Mouse (Mus musculus): Measurements from ENCODE around the gene Cadps2. TPM values are rescaled to one million over a fixed set of nuclear protein-coding genes. Genes with fewer than 3 reads are reported as not detected.

Gene Cadps2
- polyA plus RNA-seq, 1 experiment, result 9.1 TPM

GRCm38 (mm10) chr6:23723697-23724096 lies 115.5 kb downstream of the Cadps2 start:
- TF ChIP-seq POLR2A (IDR thresholded peaks at IDR 0.05; ENCODE audit: borderline replicate concordance, extremely low read depth, low read depth, low read length) (no peak), CTCF (IDR thresholded peaks at IDR 0.05; ENCODE audit: insufficient read depth, low read length) (no peak)
- Histone ChIP-seq H3K4me1 (ENCODE audit: control insufficient read depth, insufficient read depth, low read length) (no peaks in the 10 kb centered on the region), H3K4me3 (replicated peaks; ENCODE audit: extremely low read depth, low read depth, low read length) (no peak overlapping the region)
- DNase-seq, result no peak
- 76% methylated on average over 4 of the region's 4 CpGs for WGBS

- no peaks in the 10 kb centered on the region for H3K4me1 ChIP-seq (ENCODE audit: control insufficient read depth, insufficient read depth, low read length)
- DNase-seq, result no peak
- no peak overlapping the region for H3K4me3 ChIP-seq (replicated peaks; ENCODE audit: extremely low read depth, low read depth, low read length)
- WGBS, result 92% methylated on average over 2 of the region's 2 CpGs
- no peak for TF ChIP-seq POLR2A (IDR thresholded peaks at IDR 0.05; ENCODE audit: borderline replicate concordance, extremely low read depth, low read depth, low read length)
- no peak for TF ChIP-seq CTCF (IDR thresholded peaks at IDR 0.05; ENCODE audit: insufficient read depth, low read length)
These were observed 118.8 kb downstream of the Cadps2 start for GRCm38 (mm10) chr6:23720401-23720800.

- 69% methylated on average over 3 of the region's 3 CpGs for WGBS
- no peak overlapping the region for H3K4me3 ChIP-seq (replicated peaks; ENCODE audit: extremely low read depth, low read depth, low read length)
- H3K4me1 ChIP-seq (ENCODE audit: control insufficient read depth, insufficient read depth, low read length), result no peaks in the 10 kb centered on the region
- DNase-seq, result no peak
- TF ChIP-seq CTCF (IDR thresholded peaks at IDR 0.05; ENCODE audit: insufficient read depth, low read length), result no peak
- no peak for TF ChIP-seq POLR2A (IDR thresholded peaks at IDR 0.05; ENCODE audit: borderline replicate concordance, extremely low read depth, low read depth, low read length)
These were observed 131.7 kb downstream of the Cadps2 start for GRCm38 (mm10) chr6:23707506-23707905.

GRCm38 (mm10) chr6:23700879-23701278 lies 138.3 kb downstream of the Cadps2 start:
- WGBS, result 76% methylated on average over 3 of the region's 3 CpGs
- DNase-seq, result no peak
- H3K4me1 ChIP-seq (ENCODE audit: control insufficient read depth, insufficient read depth, low read length), result no peaks in the 10 kb centered on the region
- H3K4me3 ChIP-seq (replicated peaks; ENCODE audit: extremely low read depth, low read depth, low read length), result no peak overlapping the region
- TF ChIP-seq CTCF (IDR thresholded peaks at IDR 0.05; ENCODE audit: insufficient read depth, low read length) (no peak), POLR2A (IDR thresholded peaks at IDR 0.05; ENCODE audit: borderline replicate concordance, extremely low read depth, low read depth, low read length) (no peak)

GRCm38 (mm10) chr6:23678172-23678571 lies 161.0 kb downstream of the Cadps2 start:
- no peak for DNase-seq
- TF ChIP-seq CTCF (IDR thresholded peaks at IDR 0.05; ENCODE audit: insufficient read depth, low read length) (no peak), POLR2A (IDR thresholded peaks at IDR 0.05; ENCODE audit: borderline replicate concordance, extremely low read depth, low read depth, low read length) (no peak)
- no peak overlapping the region for H3K4me3 ChIP-seq (replicated peaks; ENCODE audit: extremely low read depth, low read depth, low read length)
- WGBS, result 52% methylated on average over 1 of the region's 1 CpGs
- no peaks in the 10 kb centered on the region for H3K4me1 ChIP-seq (ENCODE audit: control insufficient read depth, insufficient read depth, low read length)

- no peak for TF ChIP-seq CTCF (IDR thresholded peaks at IDR 0.05; ENCODE audit: insufficient read depth, low read length)
- no peak for TF ChIP-seq POLR2A (IDR thresholded peaks at IDR 0.05; ENCODE audit: borderline replicate concordance, extremely low read depth, low read depth, low read length)
- 82% methylated on average over 2 of the region's 2 CpGs for WGBS
- H3K4me3 ChIP-seq (replicated peaks; ENCODE audit: extremely low read depth, low read depth, low read length), result no peak within 1 kb of the TSS
- no peak for DNase-seq
- H3K4me1 ChIP-seq (ENCODE audit: control insufficient read depth, insufficient read depth, low read length), result no peaks in the 10 kb centered on the region
These were observed 184.2 kb downstream of the Cadps2 start, which contains the start of gene Rnf148 for GRCm38 (mm10) chr6:23655036-23655435. Rnf148 (minus strand) TSS chr6:23655136.

GRCm38 (mm10) chr6:23650205-23650604 lies 189.0 kb downstream of the Cadps2 start, which contains the start of gene Rnf133:
Rnf133 (minus strand) TSS chr6:23650305.
- 74% methylated on average over 2 of the region's 2 CpGs for whole genome bisulfite sequencing
- Histone ChIP-seq H3K4me1 (ENCODE audit: control insufficient read depth, insufficient read depth, low read length) (peaks cover 6% of the 10 kb centered on the region), H3K4me3 (replicated peaks; ENCODE audit: extremely low read depth, low read depth, low read length) (no peak within 1 kb of the TSS)
- no peak for TF ChIP-seq CTCF (IDR thresholded peaks at IDR 0.05; ENCODE audit: insufficient read depth, low read length)
- TF ChIP-seq POLR2A (IDR thresholded peaks at IDR 0.05; ENCODE audit: borderline replicate concordance, extremely low read depth, low read depth, low read length), result no peak
- DNase-seq, result no peak

- WGBS, result 30% methylated on average over 8 of the region's 8 CpGs
- Histone ChIP-seq H3K4me1 (ENCODE audit: control insufficient read depth, insufficient read depth, low read length) (peaks cover 6% of the 10 kb centered on the region), H3K4me3 (replicated peaks; ENCODE audit: extremely low read depth, low read depth, low read length) (no peak overlapping the region)
- TF ChIP-seq CTCF (IDR thresholded peaks at IDR 0.05; ENCODE audit: insufficient read depth, low read length), result no peak
- TF ChIP-seq POLR2A (IDR thresholded peaks at IDR 0.05; ENCODE audit: borderline replicate concordance, extremely low read depth, low read depth, low read length), result no peak
- no peak for DNase-seq
These were observed 190.5 kb downstream of the Cadps2 start for GRCm38 (mm10) chr6:23648732-23649131.

- peaks cover 6% of the 10 kb centered on the region for H3K4me1 ChIP-seq (ENCODE audit: control insufficient read depth, insufficient read depth, low read length)
- 44% methylated on average over 7 of the region's 7 CpGs for WGBS
- H3K4me3 ChIP-seq (replicated peaks; ENCODE audit: extremely low read depth, low read depth, low read length), result no peak overlapping the region
- TF ChIP-seq CTCF (IDR thresholded peaks at IDR 0.05; ENCODE audit: insufficient read depth, low read length), result no peak
- no peak for TF ChIP-seq POLR2A (IDR thresholded peaks at IDR 0.05; ENCODE audit: borderline replicate concordance, extremely low read depth, low read depth, low read length)
- no peak for DNase-seq
These were observed 191.5 kb downstream of the Cadps2 start for GRCm38 (mm10) chr6:23647627-23648247.

- Histone ChIP-seq H3K4me3 (replicated peaks; ENCODE audit: extremely low read depth, low read depth, low read length) (no peak overlapping the region), H3K4me1 (ENCODE audit: control insufficient read depth, insufficient read depth, low read length) (no peaks in the 10 kb centered on the region; the same call in 1 of the 2 replicates)
- TF ChIP-seq CTCF (IDR thresholded peaks at IDR 0.05; ENCODE audit: insufficient read depth, low read length), result no peak
- TF ChIP-seq POLR2A (IDR thresholded peaks at IDR 0.05; ENCODE audit: borderline replicate concordance, extremely low read depth, low read depth, low read length), result no peak
- 46% methylated on average over 3 of the region's 3 CpGs for WGBS
- no peak for DNase-seq
These were observed 202.1 kb downstream of the Cadps2 start for GRCm38 (mm10) chr6:23637081-23637480.
